8 mouse cellular contexts compared by ENCODE assay signal in genomic region chr16:11422889-11423610, GRCm38 (mm10).
DNase-seq lines count a peak whose midpoint lies in the region; ATAC-seq and TF ChIP-seq lines count a peak whose summit lies in the region.
"Had no signal": no experiment of that assay in that cellular context is flagged by ENCODE, and none has a peak within 500 bp of the region (broad histone marks: within the 10 kb centered on the region; RNA-seq: fewer than 3 reads in every experiment).

No protein-coding gene starts in this region.

- H3K9ac ChIP-seq in lung, embryonic 14.5 days, result no peak overlapping the region
- no peak overlapping the region for H3K9ac ChIP-seq in liver, embryonic 14.5 days (replicated peaks)
- no peak overlapping the region for H3K9ac ChIP-seq in stomach, postnatal 0 days (ENCODE audit: low read length)
- H3K9ac ChIP-seq in midbrain, embryonic 13.5 days (replicated peaks), result no peak overlapping the region
- H3K9ac ChIP-seq: limb, embryonic 13.5 days had no signal

- no peak overlapping the region for H3K4me2 ChIP-seq in lung, embryonic 14.5 days
- no peak overlapping the region for H3K4me2 ChIP-seq in liver, embryonic 14.5 days (ENCODE audit: low read depth)
- no peak overlapping the region for H3K4me2 ChIP-seq in stomach, postnatal 0 days (replicated peaks; ENCODE audit: low read depth)
- no peak overlapping the region for H3K4me2 ChIP-seq in midbrain, embryonic 13.5 days (replicated peaks)
- H3K4me2 ChIP-seq: limb, embryonic 13.5 days had no signal

- no peak for TF ChIP-seq EP300 in liver, embryonic 14.5 days (IDR thresholded peaks at IDR 0.05; ENCODE audit: low read depth)
- TF ChIP-seq EP300 in stomach, postnatal 0 days (optimal IDR thresholded peaks at IDR 0.05), result no peak

- H3K9me3 ChIP-seq in heart, embryonic 10.5 days, result no peaks in the 10 kb centered on the region
- no peaks in the 10 kb centered on the region for H3K9me3 ChIP-seq in lung, embryonic 14.5 days (ENCODE audit: low read depth, low read length)
- H3K9me3 ChIP-seq in liver, embryonic 14.5 days (ENCODE audit: control insufficient read depth, low read length), result no peaks in the 10 kb centered on the region
- no peaks in the 10 kb centered on the region for H3K9me3 ChIP-seq in stomach, postnatal 0 days (ENCODE audit: control insufficient read depth, low read length)
- no peaks in the 10 kb centered on the region for H3K9me3 ChIP-seq in midbrain, embryonic 13.5 days
- H3K9me3 ChIP-seq: limb, embryonic 13.5 days had no signal

- peak overlapping the region; percentile 44; the same call in 1 of the 2 replicates for H3K27ac ChIP-seq in heart, embryonic 10.5 days
- no peak overlapping the region for H3K27ac ChIP-seq in lung, embryonic 14.5 days (ENCODE audit: low read depth)
- H3K27ac ChIP-seq in liver, embryonic 14.5 days, result peak overlapping the region; percentile 48; the same call in 1 of the 2 replicates
- H3K27ac ChIP-seq in stomach, postnatal 0 days (replicated peaks), result no peak overlapping the region
- H3K27ac ChIP-seq in midbrain, embryonic 13.5 days, result no peak overlapping the region
- H3K27ac ChIP-seq: limb, embryonic 13.5 days had no signal

- ATAC-seq in lung, embryonic 14.5 days (ENCODE audit: insufficient read depth), result no peak
- no peak for ATAC-seq in liver, embryonic 14.5 days (ENCODE audit: insufficient read depth)
- ATAC-seq in stomach, postnatal 0 days (ENCODE audit: low FRiP score, low TSS enrichment), result peak; percentile 5; the same call in 1 of the 2 replicates
- ATAC-seq in midbrain, embryonic 13.5 days, result no peak

- 82% methylated on average over 2 of the region's 2 CpGs for WGBS in heart, embryonic 10.5 days
- 88% methylated on average over 2 of the region's 2 CpGs for WGBS in lung, embryonic 14.5 days
- 70% methylated on average over 2 of the region's 2 CpGs for WGBS in liver, embryonic 14.5 days (ENCODE audit: insufficient replicate concordance)
- 94% methylated on average over 2 of the region's 2 CpGs for WGBS in stomach, postnatal 0 days
- 98% methylated on average over 2 of the region's 2 CpGs for WGBS in midbrain, embryonic 13.5 days

- no peak for DNase-seq in heart, embryonic 10.5 days (ENCODE audit: low spot score)
- DNase-seq in heart, adult 18-20 months, result no peak
- DNase-seq in lung, embryonic 14.5 days, result no peak
- DNase-seq in lung, postnatal 14 days, result no peak
- no peak for DNase-seq in liver, embryonic 14.5 days (ENCODE audit: low read depth in 3 of 3, low spot score in 3 of 3)
- no peak for DNase-seq in stomach, postnatal 0 days (ENCODE audit: low spot score)

- H3K4me3 ChIP-seq in heart, embryonic 10.5 days, result no peak overlapping the region
- H3K4me3 ChIP-seq in lung, embryonic 14.5 days (ENCODE audit: low read depth, low read length), result no peak overlapping the region
- no peak overlapping the region for H3K4me3 ChIP-seq in liver, embryonic 14.5 days (ENCODE audit: insufficient read depth in 1 of 2, low read depth in 2 of 2, low read length in 2 of 2)
- H3K4me3 ChIP-seq in stomach, postnatal 0 days (ENCODE audit: low read depth, low read length), result no peak overlapping the region
- H3K4me3 ChIP-seq in midbrain, embryonic 13.5 days (replicated peaks), result no peak overlapping the region
- H3K4me3 ChIP-seq: limb, embryonic 13.5 days had no signal

- peak; percentile 31; the same call in 1 of the 2 replicates for TF ChIP-seq CTCF in lung, embryonic 14.5 days (IDR thresholded peaks at IDR 0.05; ENCODE audit: low read depth)
- TF ChIP-seq CTCF in liver, embryonic 14.5 days (IDR thresholded peaks at IDR 0.05; ENCODE audit: low read depth), result peak; percentile 41
- TF ChIP-seq CTCF in stomach, postnatal 0 days (IDR thresholded peaks at IDR 0.05; ENCODE audit: low read depth), result peak; percentile 53

- H3K36me3 ChIP-seq in heart, embryonic 10.5 days, result no peaks in the 10 kb centered on the region; the same call in 1 of the 2 replicates
- H3K36me3 ChIP-seq in lung, embryonic 14.5 days (ENCODE audit: insufficient read depth), result 0 out of 2 replicates have a peak, but pooled peaks cover 2% of the 10 kb centered on the region
- no peaks in the 10 kb centered on the region for H3K36me3 ChIP-seq in liver, embryonic 14.5 days (replicated peaks; ENCODE audit: control insufficient read depth, insufficient read depth, low read depth)
- no peaks in the 10 kb centered on the region; the same call in 1 of the 2 replicates for H3K36me3 ChIP-seq in stomach, postnatal 0 days (ENCODE audit: control insufficient read depth, insufficient read depth, low read length)
- peaks cover 20% of the 10 kb centered on the region for H3K36me3 ChIP-seq in midbrain, embryonic 13.5 days

- peaks cover 16% of the 10 kb centered on the region; the same call in 1 of the 2 replicates for H3K4me1 ChIP-seq in heart, embryonic 10.5 days
- H3K4me1 ChIP-seq in lung, embryonic 14.5 days (ENCODE audit: insufficient read depth), result no peaks in the 10 kb centered on the region
- peaks cover 19 to 27% of the 10 kb centered on the region in 2 experiments for H3K4me1 ChIP-seq in liver, embryonic 14.5 days (replicated peaks; ENCODE audit: control insufficient read depth in 2 of 2, insufficient read depth in 2 of 2, low read length in 1 of 2)
- H3K4me1 ChIP-seq in stomach, postnatal 0 days (replicated peaks; ENCODE audit: control insufficient read depth, insufficient read depth), result no peaks in the 10 kb centered on the region
- no peaks in the 10 kb centered on the region for H3K4me1 ChIP-seq in midbrain, embryonic 13.5 days (replicated peaks)

- no peaks in the 10 kb centered on the region for H3K27me3 ChIP-seq in heart, embryonic 10.5 days (ENCODE audit: insufficient read depth, poor library complexity, severe bottlenecking)
- no peaks in the 10 kb centered on the region for H3K27me3 ChIP-seq in lung, embryonic 14.5 days (ENCODE audit: insufficient read depth, low read length)
- H3K27me3 ChIP-seq in liver, embryonic 14.5 days (ENCODE audit: control insufficient read depth, insufficient read depth, low read length), result no peaks in the 10 kb centered on the region
- no peaks in the 10 kb centered on the region for H3K27me3 ChIP-seq in stomach, postnatal 0 days (ENCODE audit: control insufficient read depth, insufficient read depth, low read length)
- no peaks in the 10 kb centered on the region for H3K27me3 ChIP-seq in midbrain, embryonic 13.5 days
- H3K27me3 ChIP-seq: limb, embryonic 13.5 days had no signal

Comparison
In these comparisons a context has a peak if more than half of its experiments do, and no peak if none do; other contexts are left out.
1. H3K27ac ChIP-seq: peak in heart, embryonic 10.5 days (single experiment) and liver, embryonic 14.5 days (single experiment); none in lung, embryonic 14.5 days (single experiment), stomach, postnatal 0 days (single experiment) and midbrain, embryonic 13.5 days (single experiment).
2. Peak in every context shown above with its lines, with median percentiles within 50 percentile points of each other: CTCF ChIP-seq.